Mouse (Mus musculus) liver, embryonic 14.5 days (tissue): ENCODE results near the gene Capg. TPM values are rescaled to one million over a fixed set of nuclear protein-coding genes. Genes with fewer than 3 reads are reported as not detected.
A peak's percentile ranks its signal among the peaks of the same experiment; 100 is the strongest.

Source experiments
- ATAC-seq: fragments of 200-750 bp; cut with Nextera tagmentation; 2 replicates; pipeline ENCODE4 v1.8.0; 2017; ENCODE audit warnings: moderate number of reproducible peaks, mild to moderate bottlenecking, moderate library complexity; ENCODE audit not compliant: insufficient read depth
- DNase-seq, 3 experiments: peaks; one replicate each; pipeline ENCODE4 v3.0.0-alpha.2; 2012 to 2013; ENCODE audit warnings: low read depth in 3 of 3, low spot score in 3 of 3
- H3K27ac ChIP-seq: fragments of 300-500 bp; sonication (generic); 2 replicates; pipeline ENCODE4 v1.5.1; 2014; ENCODE audit warnings: moderate library complexity, mild to moderate bottlenecking, control low read depth, inconsistent platforms
- H3K27me3 ChIP-seq: fragments of 300-500 bp; sonication (generic); 2 replicates; pipeline ENCODE4 v1.6.1; 2014; ENCODE audit warnings: mild to moderate bottlenecking, low read length, moderate library complexity; ENCODE audit not compliant: control insufficient read depth, insufficient read depth
- H3K36me3 ChIP-seq: fragments of 300-500 bp; sonication (generic); replicated peaks from 2 replicates; pipeline ENCODE4 v1.6.1; 2014; ENCODE audit warnings: low read depth; ENCODE audit not compliant: control insufficient read depth, insufficient read depth
- H3K4me1 ChIP-seq, 2 experiments: fragments of 200-500 bp in 1 of 2; fragments of 300-500 bp in 1 of 2; sonication (generic) in 1 of 2; replicated peaks; 2 replicates each; pipeline ENCODE4 v1.6.1; 2012 to 2014; ENCODE audit warnings: antibody characterized with exemption in 1 of 2, inconsistent platforms in 1 of 2, low read length in 1 of 2; ENCODE audit not compliant: control insufficient read depth in 2 of 2, insufficient read depth in 2 of 2
- H3K4me2 ChIP-seq: fragments of 300-500 bp; sonication (generic); 2 replicates; pipeline ENCODE4 v1.6.1; 2014; ENCODE audit warnings: low read depth, mild to moderate bottlenecking, control low read depth, moderate library complexity
- H3K4me3 ChIP-seq, 2 experiments: fragments of 200-500 bp in 1 of 2; fragments of 300-500 bp in 1 of 2; sonication (generic) in 1 of 2; 2 replicates each; pipeline ENCODE4 v1.5.1; 2012 to 2014; ENCODE audit warnings: low read depth in 2 of 2, low read length in 2 of 2, mild to moderate bottlenecking in 2 of 2, control low read depth in 1 of 2, inconsistent platforms in 1 of 2, moderate library complexity in 1 of 2; ENCODE audit not compliant: insufficient read depth in 1 of 2
- H3K9ac ChIP-seq: fragments of 300-500 bp; sonication (generic); replicated peaks from 2 replicates; pipeline ENCODE4 v1.6.1; 2014; ENCODE audit warnings: mild to moderate bottlenecking, control low read depth, moderate library complexity
- H3K9me3 ChIP-seq: fragments of 300-500 bp; sonication (generic); 2 replicates; pipeline ENCODE4 v1.6.1; 2016; ENCODE audit warnings: low read length, mixed read lengths; ENCODE audit not compliant: control insufficient read depth
- CTCF ChIP-seq: IDR thresholded peaks from 2 replicates; pipeline ENCODE4 v1.5.1; 2016; ENCODE audit warnings: antibody characterized with exemption, low read depth, control low read depth
- EP300 ChIP-seq: IDR thresholded peaks from 2 replicates; pipeline ENCODE4 v1.6.1; 2016; ENCODE audit warnings: antibody characterized with exemption, low read depth
- WGBS: fragments of 180-500 bp; shearing (Covaris S2); extraction: QIAGEN DNeasy Blood & Tissue Kit; methylation state at CpG from one replicate; pipeline ENCODE4 v1.1.7; 2014; ENCODE audit not compliant: insufficient replicate concordance; 5-methylcytosine and 5-hydroxymethylcytosine counted together
- polyA plus RNA-seq, 2 experiments: library from polyadenylated mRNA; depleted of rRNA in 1 of 2; stranded (reverse) in 1 of 2; unstranded in 1 of 2; fragments of >200 nt; fragmentation: Nextera tagmentation in 1 of 2; extraction: Ambion mirVana in 1 of 2; gene quantifications; 2 replicates each; pipeline versions ENCODE4 v1.2.1 to v1.2.3; 2012 to 2014

Gene Capg
- polyA plus RNA-seq, 2 experiments: 6.6 to 14.8 TPM

DNA sequence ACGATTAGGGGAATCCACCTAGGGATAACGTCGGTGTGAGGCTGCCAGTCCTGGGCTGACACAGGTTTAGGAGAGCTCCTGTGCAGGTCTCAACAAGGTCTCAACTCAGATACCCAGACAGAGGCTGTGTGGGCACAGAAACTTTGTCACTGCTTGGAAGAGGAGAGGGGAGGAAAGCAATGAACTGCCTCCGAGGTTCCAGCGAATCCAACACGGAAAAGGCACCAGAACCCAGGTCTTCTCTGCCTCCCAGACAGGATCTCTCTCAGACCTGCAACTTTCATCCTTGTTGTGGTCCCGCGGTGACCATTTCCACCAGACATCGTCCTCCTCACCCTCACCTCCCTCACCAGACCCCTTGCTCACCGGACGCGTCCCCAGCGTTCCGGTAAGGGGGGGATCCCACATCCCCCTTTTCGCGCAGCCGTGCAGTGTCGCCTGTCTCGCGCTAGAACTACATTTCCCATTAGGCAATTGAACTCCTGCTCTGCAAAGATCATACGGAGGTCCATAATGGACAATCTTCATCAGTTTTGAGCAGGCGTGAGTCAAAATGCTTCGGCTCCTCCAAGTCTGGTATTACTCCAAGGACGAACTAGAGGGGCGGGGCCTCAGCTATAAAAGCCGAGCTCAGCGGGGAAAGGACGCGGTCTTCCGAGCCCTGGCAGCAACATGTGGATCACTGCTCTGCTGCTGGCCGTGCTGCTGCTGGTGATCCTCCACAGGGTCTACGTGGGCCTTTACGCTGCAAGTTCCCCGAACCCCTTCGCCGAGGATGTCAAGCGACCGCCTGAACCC is 54.0 kb downstream of the Capg start, which contains the start of the genes Elmod3 and Retsat:
Gene Elmod3, minus strand, starts transcription at position 458 of the 798 bp plus-strand sequence.
Gene Retsat, plus strand, starts transcription at position 520 of the 798 bp plus-strand sequence.
- Histone ChIP-seq H3K36me3 (no peaks in the 10 kb centered on the region), H3K9ac (peak within 1 kb of the TSS; percentile 71), H3K27me3 (no peaks in the 10 kb centered on the region), H3K4me1 (peaks cover 2 to 11% of the 10 kb centered on the region in 2 experiments; a peak in 3 of 4 replicates), H3K4me3 (peak within 1 kb of the TSS; percentile 69 to 80), H3K27ac (no peak within 1 kb of the TSS), H3K9me3 (no peaks in the 10 kb centered on the region), H3K4me2 (peak within 1 kb of the TSS; percentile 77)
- peak; percentile 90 to 93 (median 93) for DNase-seq
- no peak for TF ChIP-seq EP300
- no peak for TF ChIP-seq CTCF
- peak; percentile 86 for ATAC-seq
- WGBS: 1% methylated on average over 38 of the region's 38 CpGs

DNA sequence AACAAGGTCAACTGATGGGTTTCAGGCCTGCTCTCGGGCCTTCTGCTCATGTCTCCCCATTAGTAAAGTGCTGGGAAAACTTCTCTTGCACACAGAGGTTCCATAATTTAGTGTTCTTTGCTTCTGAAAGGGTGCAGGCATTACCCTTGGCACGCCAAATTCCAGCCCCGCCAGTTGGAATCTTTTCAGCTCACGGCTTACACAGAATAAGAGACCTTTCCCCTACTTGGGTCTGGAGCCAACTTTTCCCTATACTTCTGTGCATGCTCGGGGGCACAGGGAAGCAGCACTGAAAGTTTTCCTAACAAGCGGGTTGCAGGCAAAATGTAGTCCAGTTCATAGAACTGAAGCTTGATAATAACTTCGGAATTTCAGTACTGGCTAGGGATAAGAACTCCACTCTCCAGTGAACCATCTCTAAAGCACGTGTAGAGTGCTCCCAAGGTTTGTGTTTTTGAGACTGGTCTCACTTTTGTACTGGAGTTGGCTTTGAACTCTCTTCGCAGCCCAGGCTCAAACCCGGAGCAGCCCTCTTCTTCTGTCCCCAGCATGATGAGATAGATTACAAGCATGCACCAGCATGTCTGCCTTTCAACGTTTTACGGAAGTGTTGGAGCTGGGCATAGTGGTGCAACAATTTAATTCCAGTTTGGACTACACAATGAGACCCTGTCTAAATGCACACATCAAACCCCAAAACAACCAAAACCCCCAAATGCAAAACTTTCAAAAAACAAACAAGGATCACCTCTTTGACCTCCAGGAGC is 54.8 kb downstream of the Capg start:
- Histone ChIP-seq H3K27me3 (no peaks in the 10 kb centered on the region), H3K4me1 (peaks cover 2 to 11% of the 10 kb centered on the region in 2 experiments; a peak in 3 of 4 replicates), H3K4me3 (peak overlapping the region; percentile 69 to 80), H3K9ac (peak overlapping the region; percentile 71), H3K36me3 (no peaks in the 10 kb centered on the region), H3K9me3 (no peaks in the 10 kb centered on the region), H3K27ac (no peak overlapping the region), H3K4me2 (peak overlapping the region; percentile 77)
- peak; percentile 26; the same call in 1 of the 2 replicates for ATAC-seq
- TF ChIP-seq CTCF (no peak), EP300 (no peak)
- WGBS: 25% methylated on average over 12 of the region's 12 CpGs
- DNase-seq: no peak

DNA sequence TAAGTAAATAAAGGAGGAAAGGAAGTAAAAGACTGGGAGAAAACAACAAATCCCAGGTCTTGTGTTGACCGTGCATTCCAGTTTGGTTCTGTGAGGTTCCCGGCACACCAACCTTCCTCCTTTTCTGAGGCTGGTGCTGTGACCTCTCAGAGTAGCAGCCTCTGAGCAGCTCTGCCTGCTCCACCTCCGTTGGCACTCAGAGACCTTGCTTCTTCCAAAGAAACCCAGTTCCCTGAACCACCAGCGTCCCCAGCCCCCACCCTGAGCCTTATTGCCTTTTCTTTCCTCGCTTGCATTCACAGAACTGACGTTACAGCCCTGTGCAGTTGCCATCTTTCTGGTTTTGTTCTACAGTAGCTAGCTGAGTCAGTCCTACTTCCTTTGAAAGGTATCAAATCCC is 56.0 kb downstream of the Capg start:
- H3K9ac ChIP-seq: no peak overlapping the region
- no peaks in the 10 kb centered on the region; the same call in 1 of the 2 replicates for H3K36me3 ChIP-seq
- H3K4me3 ChIP-seq: no peak overlapping the region
- 68% methylated on average over 6 of the region's 6 CpGs for WGBS
- H3K9me3 ChIP-seq: no peaks in the 10 kb centered on the region
- ATAC-seq: no peak
- TF ChIP-seq CTCF: no peak
- no peak for TF ChIP-seq EP300
- H3K27ac ChIP-seq: no peak overlapping the region
- no peak overlapping the region for H3K4me2 ChIP-seq
- DNase-seq: no peak
- H3K27me3 ChIP-seq: no peaks in the 10 kb centered on the region
- peaks cover 2 to 11% of the 10 kb centered on the region in 2 experiments; a peak in 3 of 4 replicates for H3K4me1 ChIP-seq

DNA sequence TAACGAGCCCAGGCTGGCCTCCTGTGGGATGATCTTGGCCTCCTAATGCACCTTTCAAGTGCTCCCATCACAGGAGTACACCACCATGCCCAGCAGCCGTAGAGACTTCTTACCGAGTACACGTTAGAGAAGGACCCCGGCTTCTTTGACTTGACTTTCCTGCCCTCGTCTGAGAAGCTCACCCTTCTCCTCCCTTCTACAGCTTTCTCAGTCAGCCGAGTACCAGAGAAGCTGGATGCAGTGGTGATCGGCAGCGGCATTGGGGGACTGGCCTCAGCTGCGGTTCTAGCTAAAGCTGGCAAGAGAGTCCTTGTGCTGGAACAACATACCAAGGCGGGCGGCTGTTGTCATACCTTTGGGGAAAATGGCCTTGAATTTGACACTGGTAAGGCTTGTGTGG is 56.6 kb downstream of the Capg start:
- 79% methylated on average over 12 of the region's 12 CpGs for WGBS
- Histone ChIP-seq H3K9me3 (no peaks in the 10 kb centered on the region), H3K4me1 (peaks cover 2 to 11% of the 10 kb centered on the region in 2 experiments; a peak in 3 of 4 replicates), H3K4me2 (no peak overlapping the region), H3K4me3 (no peak overlapping the region), H3K9ac (no peak overlapping the region), H3K27ac (no peak overlapping the region), H3K36me3 (peaks cover 1% of the 10 kb centered on the region; the same call in 1 of the 2 replicates), H3K27me3 (no peaks in the 10 kb centered on the region)
- ATAC-seq (no peak), DNase-seq (no peak)
- TF ChIP-seq EP300 (no peak), CTCF (no peak)

DNA sequence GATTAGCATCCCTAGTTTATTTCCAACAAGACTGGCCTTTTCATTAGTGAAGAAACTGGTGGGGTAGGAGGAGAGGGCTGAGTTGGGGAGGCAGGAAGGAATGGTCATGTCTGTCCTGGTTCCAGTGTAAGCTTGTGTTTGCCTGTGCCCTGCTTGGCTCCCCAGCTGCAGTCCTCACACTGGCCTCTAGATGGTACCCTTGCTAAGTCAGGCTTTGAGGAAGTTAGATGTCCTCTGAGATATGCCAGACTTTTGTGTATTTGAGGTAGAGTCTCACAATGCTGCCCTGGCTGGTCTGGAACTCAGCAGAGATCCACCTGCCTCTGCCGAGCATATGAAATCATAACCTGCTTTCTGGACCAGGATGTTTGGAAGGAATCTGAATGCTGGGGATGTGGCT is 57.5 kb downstream of the Capg start:
- ATAC-seq (no peak), DNase-seq (peak; percentile 53 to 58 (median 56))
- Histone ChIP-seq H3K9ac (no peak overlapping the region), H3K4me3 (no peak overlapping the region), H3K9me3 (no peaks in the 10 kb centered on the region), H3K4me1 (peaks cover 2 to 11% of the 10 kb centered on the region in 2 experiments; a peak in 3 of 4 replicates), H3K36me3 (peaks cover 7% of the 10 kb centered on the region), H3K4me2 (no peak overlapping the region), H3K27me3 (no peaks in the 10 kb centered on the region), H3K27ac (no peak overlapping the region)
- WGBS: 10% methylated on average over 1 of the region's 1 CpGs
- TF ChIP-seq EP300 (no peak), CTCF (peak; percentile 92)
